In the genomic region with DNA sequence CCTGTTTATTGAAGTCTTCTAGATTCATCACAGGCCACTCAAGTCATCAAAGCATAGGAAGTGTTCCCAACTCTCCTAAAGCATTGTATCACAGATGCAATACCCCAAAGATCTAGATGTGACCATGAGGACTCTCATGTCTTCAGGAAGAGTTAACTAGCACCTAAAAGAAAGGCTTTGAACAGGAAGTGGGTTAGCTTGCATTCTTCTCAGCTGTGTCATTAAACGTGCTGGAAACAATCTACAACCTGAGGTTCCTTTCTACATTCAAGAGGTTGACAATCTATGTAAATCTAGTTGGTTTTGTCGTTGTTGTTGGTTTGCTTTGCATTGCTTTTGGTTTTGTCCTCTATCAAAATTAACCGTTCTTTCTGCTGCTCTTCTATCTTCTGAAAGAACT, we compare ENCODE assay signal across 18 mouse cellular contexts. TPM values are rescaled to one million over a fixed set of nuclear protein-coding genes. Genes with fewer than 3 reads are reported as not detected.
"Had no signal": no experiment of that assay in that cellular context is flagged by ENCODE, and none has a peak within 500 bp of the region (broad histone marks: within the 10 kb centered on the region; RNA-seq: fewer than 3 reads in every experiment).

No protein-coding gene starts in this region.

- H3K4me2 ChIP-seq: intestine, embryonic 15.5 days; limb, embryonic 13.5 days; liver, embryonic 11.5 days; liver, embryonic 15.5 days; midbrain, embryonic 15.5 days; neural tube, embryonic 13.5 days had no signal

- H3K36me3 ChIP-seq: intestine, embryonic 15.5 days; limb, embryonic 13.5 days; liver, embryonic 15.5 days; midbrain, embryonic 10.5 days; midbrain, embryonic 15.5 days; neural tube, embryonic 13.5 days had no signal

- H3K4me1 ChIP-seq: intestine, embryonic 15.5 days; limb, embryonic 13.5 days; liver, embryonic 15.5 days; midbrain, embryonic 10.5 days; midbrain, embryonic 15.5 days; neural tube, embryonic 13.5 days had no signal

- H3K9ac ChIP-seq: intestine, embryonic 15.5 days; limb, embryonic 13.5 days; liver, embryonic 15.5 days; midbrain, embryonic 15.5 days; neural tube, embryonic 13.5 days had no signal

- ATAC-seq: intestine, embryonic 15.5 days; lung, postnatal 0 days; midbrain, embryonic 15.5 days had no signal

- H3K9me3 ChIP-seq: intestine, embryonic 15.5 days; limb, embryonic 13.5 days; liver, embryonic 15.5 days; midbrain, embryonic 10.5 days; midbrain, embryonic 15.5 days; neural tube, embryonic 13.5 days had no signal

- H3K27ac ChIP-seq: intestine, embryonic 15.5 days; kidney, postnatal 0 days; limb, embryonic 13.5 days; liver, embryonic 15.5 days; midbrain, embryonic 10.5 days; midbrain, embryonic 15.5 days; neural tube, embryonic 13.5 days had no signal

- H3K4me3 ChIP-seq: intestine, embryonic 15.5 days; limb, embryonic 13.5 days; liver, embryonic 15.5 days; midbrain, embryonic 10.5 days; midbrain, embryonic 15.5 days; neural tube, embryonic 13.5 days had no signal

- DNase-seq: kidney, adult 18-20 months; kidney, postnatal 36 days; layer of hippocampus, adult 9-11 months; layer of hippocampus, postnatal 36 days; left cerebral cortex, postnatal 4 days; lung, adult 2 months; lung, postnatal 36 days; retina, postnatal 1 day; right cerebral cortex, postnatal 14 days had no signal

- H3K27me3 ChIP-seq: intestine, embryonic 15.5 days; limb, embryonic 13.5 days; liver, embryonic 15.5 days; midbrain, embryonic 15.5 days; neural tube, embryonic 13.5 days had no signal

RNA-seq across cellular contexts. Expression of gene Scin, which starts 44.0 kb away (rescaled TPM):
- polyA plus RNA-seq: midbrain, embryonic 10.5 days had no signal
